Mouse (Mus musculus): ENCODE measurements around the gene Xpnpep3. TPM values are rescaled to one million over a fixed set of nuclear protein-coding genes. Genes with fewer than 3 reads are reported as not detected.

The Xpnpep3 gene
- 10 to 100 TPM; 11.5 to 14.6 TPM for total RNA-seq (2021)
- long read RNA-seq, experiment 1, full-length matches to known transcripts = 3 of 6 reads
- long read RNA-seq, experiment 1, partial matches to known transcripts = 1 of 6 reads
- long read RNA-seq, experiment 1, other reads (novel, unspliced or antisense) = 2 of 6 reads
- long read RNA-seq, experiment 2, full-length matches to known transcripts = 1 of 4 reads
- long read RNA-seq, experiment 2, partial matches to known transcripts = 0 of 4 reads
- long read RNA-seq, experiment 2, other reads (novel, unspliced or antisense) = 3 of 4 reads

GRCm38 (mm10) chr15:81399638-81400315 lies at the start of gene Xpnpep3, which contains the start of gene St13:
Gene Xpnpep3 (plus strand): TSS chr15:81400138.
Gene St13 (minus strand): TSS chr15:81400077.
- peak; percentile 95 to 98 for DNase-seq (ENCODE audit: low spot score in 2 of 2)

- no peak for DNase-seq (ENCODE audit: low spot score in 2 of 2)
These were observed 49.5 kb upstream of the Xpnpep3 start for GRCm38 (mm10) chr15:81350401-81350800.

DNA sequence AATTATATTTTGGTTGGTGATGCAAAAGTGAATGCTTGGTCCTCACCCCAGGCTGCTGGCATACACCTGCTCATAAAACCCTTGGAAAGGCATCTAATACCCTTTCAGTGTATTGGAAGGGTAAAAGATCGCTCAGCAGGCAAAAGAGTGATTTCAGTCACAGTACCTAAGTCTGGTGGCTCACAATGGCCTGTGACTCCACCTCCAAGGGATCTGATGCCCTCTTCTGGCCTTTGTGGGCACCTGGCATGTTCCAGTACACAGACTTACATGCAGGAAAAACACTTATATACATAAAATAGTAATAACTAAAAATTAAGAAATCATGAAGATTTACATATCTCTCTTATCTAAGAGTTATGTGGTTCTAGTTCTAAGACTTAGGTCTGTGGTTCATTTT lies 47.3 kb upstream of the Xpnpep3 start:
- DNase-seq (ENCODE audit: low spot score in 2 of 2) = no peak

DNA sequence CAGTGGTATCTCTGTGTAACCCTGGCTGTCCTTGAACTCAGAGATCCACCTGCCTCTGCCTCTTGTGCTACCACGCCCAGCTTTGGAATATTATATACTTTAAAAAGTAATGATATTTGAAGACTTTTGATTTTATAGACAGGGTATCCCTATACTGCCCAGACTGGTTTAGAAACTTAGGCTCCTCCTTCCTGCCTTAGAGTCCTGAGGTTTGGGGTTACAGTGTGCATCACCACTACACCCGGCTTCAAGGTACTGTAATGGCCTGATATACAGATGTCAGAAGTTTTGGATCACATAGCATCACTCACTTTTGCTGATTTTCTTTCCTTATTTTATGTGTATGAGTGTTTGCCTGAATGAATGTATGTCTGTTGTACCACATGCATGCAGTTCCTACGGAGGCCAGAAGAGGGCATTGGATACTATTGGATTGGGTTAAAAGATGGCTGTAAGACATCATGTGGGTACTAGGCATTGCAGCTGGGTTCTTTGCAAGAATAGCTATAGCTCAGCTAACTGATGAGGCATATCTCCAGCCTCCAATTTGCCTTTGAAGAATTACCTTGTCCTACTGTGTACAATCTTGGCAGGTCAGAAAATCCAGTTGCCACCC lies 44.7 kb upstream of the Xpnpep3 start:
- DNase-seq (ENCODE audit: low spot score in 2 of 2) = peak in 1 of 2 experiments; percentile 31

DNA sequence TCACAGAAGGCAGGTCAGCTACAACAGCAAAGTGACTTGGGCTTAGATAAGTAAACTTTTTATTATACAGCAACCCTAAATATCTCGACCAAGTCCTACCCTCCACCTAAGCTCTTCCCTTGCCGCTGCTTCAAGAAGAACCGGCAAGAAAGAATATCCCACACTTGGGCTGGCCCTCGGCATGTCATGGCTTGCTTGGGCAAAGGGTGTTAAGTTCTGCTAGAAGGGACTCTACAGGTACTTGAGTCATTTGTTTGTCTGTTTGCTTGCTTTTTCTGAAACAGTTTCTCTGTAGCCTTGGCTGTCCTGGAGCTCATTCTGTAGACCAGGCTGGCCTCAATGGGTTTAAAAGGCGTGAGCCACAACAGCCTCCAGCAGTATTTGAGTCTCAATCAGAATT lies 43.0 kb upstream of the Xpnpep3 start:
- DNase-seq (ENCODE audit: low spot score in 2 of 2) = no peak

DNA sequence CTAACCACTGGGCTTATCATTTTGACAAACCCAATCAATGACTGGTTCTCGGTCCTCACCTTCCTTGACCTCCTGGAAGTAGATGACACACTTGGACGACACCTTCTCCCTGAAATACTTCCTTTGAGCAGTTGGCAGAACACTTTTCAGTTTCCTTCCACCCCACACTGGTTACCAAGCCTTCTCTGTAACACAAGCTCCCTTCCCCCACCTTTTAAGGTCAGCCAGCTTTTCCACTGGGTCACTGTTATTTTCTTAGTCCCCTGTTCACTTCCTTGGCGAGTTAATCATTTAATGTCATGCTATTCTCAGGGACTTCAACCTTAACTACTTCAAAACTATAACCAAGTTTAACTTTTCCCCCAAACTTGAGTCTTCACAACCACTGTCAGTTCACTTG lies 41.0 kb upstream of the Xpnpep3 start:
- DNase-seq (ENCODE audit: low spot score in 2 of 2) = no peak

- no peak for DNase-seq (ENCODE audit: low spot score in 2 of 2)
These were observed 40.5 kb upstream of the Xpnpep3 start for GRCm38 (mm10) chr15:81359421-81359820.

GRCm38 (mm10) chr15:81360345-81361021 lies 39.5 kb upstream of the Xpnpep3 start, which contains the start of gene Slc25a17:
Gene Slc25a17 (minus strand): TSS chr15:81360812.
- DNase-seq (ENCODE audit: low spot score in 2 of 2) = peak; percentile 90 to 97

GRCm38 (mm10) chr15:81361022-81361404 lies 38.9 kb upstream of the Xpnpep3 start:
- no peak for DNase-seq (ENCODE audit: low spot score in 2 of 2)

GRCm38 (mm10) chr15:81361417-81362015 lies 38.4 kb upstream of the Xpnpep3 start:
- no peak for DNase-seq (ENCODE audit: low spot score in 2 of 2)

- no peak for DNase-seq (ENCODE audit: low spot score in 2 of 2)
These were observed 37.4 kb upstream of the Xpnpep3 start for GRCm38 (mm10) chr15:81362501-81362900.

GRCm38 (mm10) chr15:81364271-81364670 lies 35.7 kb upstream of the Xpnpep3 start:
- no peak for DNase-seq (ENCODE audit: low spot score in 2 of 2)

- DNase-seq (ENCODE audit: low spot score in 2 of 2) = no peak
These were observed 34.7 kb upstream of the Xpnpep3 start for GRCm38 (mm10) chr15:81365246-81365645.

DNA sequence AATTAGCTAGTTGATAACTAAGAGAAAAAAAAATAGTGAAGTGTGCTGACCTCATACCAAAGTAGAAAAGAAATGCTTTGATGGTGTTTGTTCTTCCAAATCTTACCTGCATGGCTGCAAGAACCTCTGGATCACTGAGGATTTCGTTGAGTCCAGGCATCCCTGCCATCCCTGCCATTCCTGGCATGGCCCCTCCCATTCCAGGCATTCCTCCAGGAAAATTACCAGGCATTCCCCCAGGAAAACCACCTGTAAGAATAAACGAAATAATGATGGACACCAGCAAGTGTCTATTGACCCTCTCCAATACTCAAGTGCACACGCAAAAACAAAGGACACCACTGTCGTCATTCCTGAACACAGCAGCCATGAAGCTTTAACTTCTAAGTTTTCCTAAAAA lies 33.7 kb upstream of the Xpnpep3 start:
- DNase-seq (ENCODE audit: low spot score in 2 of 2) = no peak

- no peak for DNase-seq (ENCODE audit: low spot score in 2 of 2)
These were observed 31.3 kb upstream of the Xpnpep3 start for GRCm38 (mm10) chr15:81368601-81369000.

- no peak for DNase-seq (ENCODE audit: low spot score in 2 of 2)
These were observed 29.6 kb upstream of the Xpnpep3 start for GRCm38 (mm10) chr15:81370356-81370755.

- DNase-seq (ENCODE audit: low spot score in 2 of 2) = no peak
These were observed 25.3 kb upstream of the Xpnpep3 start for GRCm38 (mm10) chr15:81374621-81375020.

GRCm38 (mm10) chr15:81378845-81379244 lies 21.1 kb upstream of the Xpnpep3 start:
- no peak for DNase-seq (ENCODE audit: low spot score in 2 of 2)

DNA sequence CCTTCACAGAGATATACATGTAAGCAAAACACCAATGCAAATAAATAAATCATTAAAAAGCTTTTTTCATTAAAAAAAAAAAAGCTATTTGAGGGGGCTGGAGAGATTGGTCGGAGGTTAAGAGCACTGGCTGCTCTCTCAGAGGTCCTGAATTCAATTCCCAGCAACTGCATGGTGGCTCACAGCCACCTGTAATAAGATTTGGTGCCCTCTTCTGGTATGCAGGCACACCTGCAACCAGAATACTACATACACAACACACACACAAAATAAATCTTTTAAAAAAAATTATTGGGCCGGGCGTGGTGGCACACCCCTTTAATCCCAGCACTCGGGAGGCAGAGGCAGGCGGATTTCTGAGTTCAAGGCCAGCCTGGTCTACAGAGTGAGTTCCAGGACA lies 13.6 kb upstream of the Xpnpep3 start:
- DNase-seq (ENCODE audit: low spot score in 2 of 2) = no peak

GRCm38 (mm10) chr15:81392997-81393396 lies 6.9 kb upstream of the Xpnpep3 start:
- DNase-seq (ENCODE audit: low spot score in 2 of 2) = no peak

DNA sequence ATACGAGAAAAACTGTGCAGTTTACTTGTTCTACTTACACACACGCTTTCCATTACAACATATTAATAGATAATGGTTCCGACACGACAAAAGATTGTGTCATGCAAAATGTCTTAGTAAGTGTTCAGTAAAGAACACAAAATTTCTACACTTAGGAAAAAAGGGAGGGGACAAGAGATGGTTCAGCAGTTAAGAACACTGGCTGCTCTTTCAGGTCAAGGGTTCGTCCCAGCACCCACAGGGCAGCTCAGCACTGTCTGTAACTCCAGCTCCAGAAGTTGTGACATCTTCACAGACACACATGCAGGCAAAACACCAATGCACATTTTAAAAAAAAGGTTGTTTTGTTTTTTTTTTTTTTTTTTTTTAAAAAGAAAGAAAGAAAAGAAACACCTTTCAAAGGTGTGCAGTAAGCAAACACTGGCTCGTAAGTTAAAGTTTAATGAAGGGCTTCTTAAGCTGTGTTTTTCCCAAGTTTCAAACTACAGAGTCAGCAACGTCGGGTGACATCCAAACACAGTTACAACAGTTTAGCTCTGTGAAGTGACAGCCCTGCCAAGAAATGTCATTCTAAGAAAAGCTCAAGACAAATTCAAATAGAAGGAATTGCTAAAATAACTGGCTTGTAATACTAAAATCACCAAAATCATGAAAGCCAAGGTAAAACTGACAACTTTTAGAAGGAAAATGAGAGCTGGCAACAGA lies 5.6 kb upstream of the Xpnpep3 start:
- no peak for DNase-seq (ENCODE audit: low spot score in 2 of 2)
